Mouse (Mus musculus) spleen, adult 2 months (tissue): ENCODE data around the gene Gpr39. TPM values are rescaled to one million over a fixed set of nuclear protein-coding genes. Genes with fewer than 3 reads are reported as not detected.

Experiments used
- DNase-seq, 2 experiments: peaks; one replicate each; pipeline versions ENCODE4 v3.0.0 to v3.0.0-alpha.2; 2012 to 2021; ENCODE audit warnings: low spot score in 2 of 2, low read depth in 1 of 2
- H3K27ac ChIP-seq: fragments of 200-500 bp; 2 replicates; pipeline ENCODE4 v1.5.1; 2012; ENCODE audit warnings: low read length, inconsistent platforms; ENCODE audit not compliant: insufficient read depth
- H3K27me3 ChIP-seq: fragments of 200-500 bp; 2 replicates; pipeline ENCODE4 v1.6.1; 2012; ENCODE audit warnings: mild to moderate bottlenecking, moderate library complexity, low read length, inconsistent platforms; ENCODE audit not compliant: control insufficient read depth, insufficient read depth
- H3K36me3 ChIP-seq: fragments of 200-500 bp; 2 replicates; pipeline ENCODE4 v1.6.1; 2012; ENCODE audit warnings: mild to moderate bottlenecking, low read length, inconsistent platforms; ENCODE audit not compliant: control insufficient read depth, insufficient read depth
- H3K4me1 ChIP-seq: fragments of 200-500 bp; 2 replicates; pipeline ENCODE4 v1.6.1; 2011; ENCODE audit warnings: inconsistent platforms; ENCODE audit not compliant: control insufficient read depth, insufficient read depth, insufficient read length
- H3K4me3 ChIP-seq: fragments of 200-500 bp; 2 replicates; pipeline ENCODE4 v1.5.1; 2011; ENCODE audit warnings: mild to moderate bottlenecking, inconsistent platforms; ENCODE audit not compliant: insufficient read depth, insufficient read length; ENCODE audit errors: extremely low read depth
- CTCF ChIP-seq: fragments of 200-500 bp; IDR thresholded peaks from 2 replicates; pipeline ENCODE4 v1.5.1; 2011; ENCODE audit warnings: mild to moderate bottlenecking, inconsistent platforms; ENCODE audit not compliant: insufficient read depth, insufficient read length, insufficient replicate concordance; ENCODE audit errors: extremely low read depth
- POLR2A ChIP-seq: fragments of 200-500 bp; IDR thresholded peaks from 2 replicates; pipeline ENCODE4 v1.6.1; 2011; ENCODE audit warnings: low read depth, low read length, inconsistent platforms
- WGBS: fragments of 180-500 bp; shearing (Covaris S2); methylation state at CpG from one replicate; pipeline ENCODE4 v1.1.7; 2018; 5-methylcytosine and 5-hydroxymethylcytosine counted together
- polyA plus RNA-seq: library from polyadenylated mRNA; depleted of rRNA; stranded (reverse); fragments of >200 nt; gene quantifications from 2 replicates; pipeline ENCODE4 v1.2.3, GENCODE M21; 2012

Gpr39 gene
- polyA plus RNA-seq, 1 experiment: 0.29 TPM

- DNase-seq: no peak
- TF ChIP-seq CTCF: no peak
- TF ChIP-seq POLR2A: no peak
- H3K27ac ChIP-seq: no peak overlapping the region
- no peaks in the 10 kb centered on the region for H3K36me3 ChIP-seq
- WGBS: 20% methylated on average over 14 of the region's 14 CpGs
- H3K4me1 ChIP-seq: no peaks in the 10 kb centered on the region
- no peak overlapping the region for H3K4me3 ChIP-seq
- H3K27me3 ChIP-seq: peaks cover 4% of the 10 kb centered on the region
Observed at GRCm38 (mm10) chr1:125910211-125910870, 233.5 kb downstream of the Gpr39 start.

- 7% methylated on average over 9 of the region's 9 CpGs for WGBS
- no peaks in the 10 kb centered on the region for H3K4me1 ChIP-seq
- no peak for DNase-seq
- peaks cover 4% of the 10 kb centered on the region for H3K27me3 ChIP-seq
- no peak for TF ChIP-seq POLR2A
- TF ChIP-seq CTCF: no peak
- no peak overlapping the region for H3K27ac ChIP-seq
- H3K36me3 ChIP-seq: no peaks in the 10 kb centered on the region
- no peak overlapping the region for H3K4me3 ChIP-seq
Observed at GRCm38 (mm10) chr1:125910871-125911265, 234.1 kb downstream of the Gpr39 start.

GRCm38 (mm10) chr1:125911337-125911900, 234.6 kb downstream of the Gpr39 start:
- 3% methylated on average over 35 of the region's 35 CpGs for WGBS
- Histone ChIP-seq H3K27me3 (peaks cover 4% of the 10 kb centered on the region), H3K36me3 (no peaks in the 10 kb centered on the region), H3K4me3 (no peak overlapping the region), H3K27ac (no peak overlapping the region), H3K4me1 (no peaks in the 10 kb centered on the region)
- TF ChIP-seq POLR2A (no peak), CTCF (no peak)
- DNase-seq: no peak

- Histone ChIP-seq H3K27me3 (peaks cover 4% of the 10 kb centered on the region), H3K27ac (no peak overlapping the region), H3K4me3 (no peak overlapping the region), H3K36me3 (no peaks in the 10 kb centered on the region), H3K4me1 (no peaks in the 10 kb centered on the region)
- 1% methylated on average over 43 of the region's 43 CpGs for WGBS
- no peak for TF ChIP-seq POLR2A
- TF ChIP-seq CTCF: no peak
- DNase-seq: no peak
Observed at GRCm38 (mm10) chr1:125911901-125912445, 235.2 kb downstream of the Gpr39 start.

GRCm38 (mm10) chr1:125912601-125913600, 236.1 kb downstream of the Gpr39 start, which contains the start of gene Lypd1:
Gene Lypd1, minus strand, starts transcription at chr1:125913101.
- no peaks in the 10 kb centered on the region for H3K4me1 ChIP-seq
- no peaks in the 10 kb centered on the region for H3K36me3 ChIP-seq
- peaks cover 4% of the 10 kb centered on the region for H3K27me3 ChIP-seq
- TF ChIP-seq POLR2A: no peak
- no peak for TF ChIP-seq CTCF
- no peak within 1 kb of the TSS for H3K27ac ChIP-seq
- H3K4me3 ChIP-seq: no peak within 1 kb of the TSS
- no peak for DNase-seq
- WGBS: 13% methylated on average over 30 of the region's 30 CpGs

GRCm38 (mm10) chr1:125920696-125921095, 243.9 kb downstream of the Gpr39 start:
- WGBS: 89% methylated on average over 3 of the region's 3 CpGs
- no peak overlapping the region for H3K4me3 ChIP-seq
- no peak for DNase-seq
- no peaks in the 10 kb centered on the region for H3K27me3 ChIP-seq
- TF ChIP-seq CTCF (no peak), POLR2A (no peak)
- H3K27ac ChIP-seq: no peak overlapping the region
- H3K36me3 ChIP-seq: no peaks in the 10 kb centered on the region
- no peaks in the 10 kb centered on the region for H3K4me1 ChIP-seq
